23 mouse cellular contexts compared by ENCODE assay signal in the genomic region with DNA sequence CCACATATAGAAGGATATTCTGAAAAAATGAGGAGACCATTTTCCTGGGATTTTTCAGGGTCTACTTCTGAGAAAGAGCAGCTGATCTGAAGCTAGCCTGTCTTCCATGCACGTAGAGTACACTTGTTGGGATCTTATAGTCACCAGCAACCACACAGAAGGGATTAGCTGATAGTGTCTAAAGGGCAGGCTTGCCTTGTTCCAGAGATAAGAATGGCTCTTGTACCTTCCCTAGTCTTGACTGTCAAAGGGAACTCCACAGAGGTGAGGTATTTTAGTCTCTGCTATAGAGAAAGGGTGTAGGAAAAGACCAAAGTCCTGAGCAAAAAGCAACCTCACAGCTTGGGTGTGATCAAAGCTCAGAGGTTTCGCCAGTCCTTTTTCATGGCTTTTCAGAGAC. TPM values are rescaled to one million over a fixed set of nuclear protein-coding genes. Genes with fewer than 3 reads are reported as not detected.
DNase-seq lines count a peak whose midpoint lies in the region; ATAC-seq and TF ChIP-seq lines count a peak whose summit lies in the region.
"Had no signal": no experiment of that assay in that cellular context is flagged by ENCODE, and none has a peak within 500 bp of the region (broad histone marks: within the 10 kb centered on the region; RNA-seq: fewer than 3 reads in every experiment).

No protein-coding gene starts in this region.

- TF ChIP-seq CTCF in liver, embryonic 14.5 days (IDR thresholded peaks at IDR 0.05; ENCODE audit: low read depth): no peak
- TF ChIP-seq CTCF in small intestine, adult 2 months (IDR thresholded peaks at IDR 0.05; ENCODE audit: extremely low read depth, insufficient read length, insufficient replicate concordance, low read depth, low read length): no peak

- DNase-seq in c-Kit-positive CD71-positive TER-119-positive erythroid progenitor cells, embryonic 14.5 days (ENCODE audit: low spot score): peak; percentile 34
- peak in 2 of 3 experiments; percentile 12 to 17 for DNase-seq in liver, embryonic 14.5 days (ENCODE audit: low read depth in 3 of 3, low spot score in 3 of 3)
- no peak for DNase-seq in cerebellum, postnatal 4 days (ENCODE audit: low spot score in 2 of 2)
- no peak for DNase-seq in midbrain, embryonic 10.5 days (ENCODE audit: low spot score)
- DNase-seq: adrenal gland, adult 8-10 months; adrenal gland, postnatal 36 days; cerebellum, adult 11-12 months; cerebellum, adult 9-11 months; cerebellum, postnatal 36 days; gastrocnemius, adult 2 months; gastrocnemius, postnatal 36 days; heart, adult 11 months; heart, postnatal 4 days had no signal

- WGBS in intestine, embryonic 16.5 days: 65% methylated on average over 2 of the region's 2 CpGs
- 48% methylated on average over 2 of the region's 2 CpGs for WGBS in liver, embryonic 14.5 days (ENCODE audit: insufficient replicate concordance)
- 34% methylated on average over 2 of the region's 2 CpGs for WGBS in small intestine, adult 2 months
- whole genome bisulfite sequencing in forebrain, embryonic 16.5 days: 76% methylated on average over 2 of the region's 2 CpGs
- 86% methylated on average over 2 of the region's 2 CpGs for WGBS in midbrain, embryonic 10.5 days

- no peak for TF ChIP-seq EP300 in liver, embryonic 14.5 days (IDR thresholded peaks at IDR 0.05; ENCODE audit: low read depth)

- H3K9me3 ChIP-seq in intestine, embryonic 16.5 days (ENCODE audit: control insufficient read depth, low read length): no peaks in the 10 kb centered on the region
- no peaks in the 10 kb centered on the region for H3K9me3 ChIP-seq in liver, embryonic 14.5 days (ENCODE audit: control insufficient read depth, low read length)
- no peaks in the 10 kb centered on the region for H3K9me3 ChIP-seq in forebrain, embryonic 16.5 days (ENCODE audit: control insufficient read depth, low read length)
- H3K9me3 ChIP-seq in midbrain, embryonic 10.5 days (replicated peaks): no peaks in the 10 kb centered on the region
- H3K9me3 ChIP-seq: embryonic facial prominence, embryonic 10.5 days; forebrain, embryonic 13.5 days; G1E; heart, embryonic 13.5 days; hindbrain, embryonic 12.5 days had no signal

- no peak for TF ChIP-seq POLR2A in small intestine, adult 2 months (IDR thresholded peaks at IDR 0.05; ENCODE audit: low read depth, low read length)

- no peaks in the 10 kb centered on the region for H3K27me3 ChIP-seq in intestine, embryonic 16.5 days (replicated peaks; ENCODE audit: control insufficient read depth, insufficient read depth, low read length)
- no peaks in the 10 kb centered on the region for H3K27me3 ChIP-seq in liver, embryonic 14.5 days (ENCODE audit: control insufficient read depth, insufficient read depth, low read length)
- no peaks in the 10 kb centered on the region for H3K27me3 ChIP-seq in small intestine, adult 2 months (ENCODE audit: control insufficient read depth, insufficient read depth, low read length)
- no peaks in the 10 kb centered on the region for H3K27me3 ChIP-seq in forebrain, embryonic 16.5 days (replicated peaks; ENCODE audit: control insufficient read depth, insufficient read depth, low read length)
- no peaks in the 10 kb centered on the region for H3K27me3 ChIP-seq in midbrain, embryonic 10.5 days (ENCODE audit: low read depth, poor library complexity, severe bottlenecking)
- H3K27me3 ChIP-seq: forebrain, embryonic 13.5 days; heart, embryonic 13.5 days; hindbrain, embryonic 12.5 days had no signal

- H3K4me2 ChIP-seq in intestine, embryonic 16.5 days (ENCODE audit: low read depth, low read length): no peak overlapping the region
- H3K4me2 ChIP-seq in liver, embryonic 14.5 days (ENCODE audit: low read depth): no peak overlapping the region
- no peak overlapping the region for H3K4me2 ChIP-seq in forebrain, embryonic 16.5 days (ENCODE audit: low read length)
- H3K4me2 ChIP-seq: forebrain, embryonic 13.5 days; heart, embryonic 13.5 days; hindbrain, embryonic 12.5 days had no signal

- H3K27ac ChIP-seq in intestine, embryonic 16.5 days (ENCODE audit: low read length): peak overlapping the region; percentile 83
- no peak overlapping the region for H3K27ac ChIP-seq in liver, embryonic 14.5 days
- peak overlapping the region; percentile 60 for H3K27ac ChIP-seq in small intestine, adult 2 months (ENCODE audit: insufficient read depth, low read depth, low read length)
- no peak overlapping the region for H3K27ac ChIP-seq in forebrain, embryonic 16.5 days (ENCODE audit: low read length)
- no peak overlapping the region for H3K27ac ChIP-seq in midbrain, embryonic 10.5 days (replicated peaks)
- H3K27ac ChIP-seq: embryonic facial prominence, embryonic 10.5 days; forebrain, embryonic 13.5 days; gastrocnemius, adult 2 months; heart, embryonic 13.5 days; hindbrain, embryonic 12.5 days had no signal

- H3K4me1 ChIP-seq in intestine, embryonic 16.5 days (ENCODE audit: control insufficient read depth, insufficient read depth, low read length): no peaks in the 10 kb centered on the region
- peaks cover 0 to 3% of the 10 kb centered on the region in 2 experiments; a peak in 1 of 4 replicates for H3K4me1 ChIP-seq in liver, embryonic 14.5 days (replicated peaks; ENCODE audit: control insufficient read depth in 2 of 2, insufficient read depth in 2 of 2, low read length in 1 of 2)
- H3K4me1 ChIP-seq in small intestine, adult 2 months (ENCODE audit: control insufficient read depth, insufficient read depth, insufficient read length, low read length): peaks cover 10% of the 10 kb centered on the region
- H3K4me1 ChIP-seq in forebrain, embryonic 16.5 days (replicated peaks; ENCODE audit: control insufficient read depth, insufficient read depth, low read length): no peaks in the 10 kb centered on the region
- H3K4me1 ChIP-seq in midbrain, embryonic 10.5 days: no peaks in the 10 kb centered on the region
- H3K4me1 ChIP-seq: embryonic facial prominence, embryonic 10.5 days; forebrain, embryonic 13.5 days; heart, embryonic 13.5 days; hindbrain, embryonic 12.5 days had no signal

- H3K9ac ChIP-seq in intestine, embryonic 16.5 days (ENCODE audit: low read depth, low read length): no peak overlapping the region
- H3K9ac ChIP-seq in liver, embryonic 14.5 days (replicated peaks): no peak overlapping the region
- H3K9ac ChIP-seq in forebrain, embryonic 16.5 days (replicated peaks; ENCODE audit: low read depth, low read length): no peak overlapping the region
- H3K9ac ChIP-seq: forebrain, embryonic 13.5 days; heart, embryonic 13.5 days; hindbrain, embryonic 12.5 days had no signal

- H3K4me3 ChIP-seq in intestine, embryonic 16.5 days (ENCODE audit: low read length): no peak overlapping the region
- no peak overlapping the region for H3K4me3 ChIP-seq in liver, embryonic 14.5 days (ENCODE audit: insufficient read depth in 1 of 2, low read depth in 2 of 2, low read length in 2 of 2)
- no peak overlapping the region for H3K4me3 ChIP-seq in small intestine, adult 2 months (ENCODE audit: low read depth, low read length)
- no peak overlapping the region for H3K4me3 ChIP-seq in forebrain, embryonic 16.5 days (replicated peaks; ENCODE audit: low read length)
- no peak overlapping the region for H3K4me3 ChIP-seq in midbrain, embryonic 10.5 days
- H3K4me3 ChIP-seq: embryonic facial prominence, embryonic 10.5 days; forebrain, embryonic 13.5 days; gastrocnemius, adult 2 months; heart, embryonic 13.5 days; hindbrain, embryonic 12.5 days had no signal

- ATAC-seq in intestine, embryonic 16.5 days: peak; percentile 92
- peak; percentile 70; the same call in 1 of the 2 replicates for ATAC-seq in liver, embryonic 14.5 days (ENCODE audit: insufficient read depth)
- ATAC-seq in forebrain, embryonic 16.5 days: no peak
- ATAC-seq: forebrain, embryonic 13.5 days; hindbrain, embryonic 16.5 days had no signal

- no peaks in the 10 kb centered on the region for H3K36me3 ChIP-seq in intestine, embryonic 16.5 days (ENCODE audit: control insufficient read depth, insufficient read depth, low read length)
- H3K36me3 ChIP-seq in liver, embryonic 14.5 days (replicated peaks; ENCODE audit: control insufficient read depth, insufficient read depth, low read depth): no peaks in the 10 kb centered on the region
- peaks cover 5% of the 10 kb centered on the region for H3K36me3 ChIP-seq in small intestine, adult 2 months (ENCODE audit: control insufficient read depth, insufficient read depth, low read length)
- no peaks in the 10 kb centered on the region for H3K36me3 ChIP-seq in forebrain, embryonic 16.5 days (ENCODE audit: control insufficient read depth, insufficient read depth)
- H3K36me3 ChIP-seq in midbrain, embryonic 10.5 days: no peaks in the 10 kb centered on the region
- H3K36me3 ChIP-seq: embryonic facial prominence, embryonic 10.5 days; G1E; heart, embryonic 13.5 days; hindbrain, embryonic 12.5 days had no signal

RNA-seq across cellular contexts. Expression of gene Slc9a3, which starts 26.1 kb away (rescaled TPM):
- 8.5 and 10.3 TPM in 2 replicates for polyA plus RNA-seq in intestine, embryonic 16.5 days (2015; fragmentation: Nextera tagmentation; extraction: Ambion mirVana)
- polyA plus RNA-seq in liver, embryonic 14.5 days (2012; rRNA removed): not detected in 2 replicates
- polyA plus RNA-seq in liver, embryonic 14.5 days (2014; fragmentation: Nextera tagmentation; extraction: Ambion mirVana): not detected in 2 replicates
- 93.4 and 151 TPM in 2 replicates for polyA plus RNA-seq in small intestine, adult 2 months (2012; rRNA removed)
- 0.08 TPM in 1 of 2 replicates, not detected in the other for polyA plus RNA-seq in forebrain, embryonic 16.5 days (2015; fragmentation: Nextera tagmentation; extraction: Ambion mirVana)
- polyA plus RNA-seq in midbrain, embryonic 10.5 days (2016; fragmentation: Nextera tagmentation; extraction: Ambion mirVana): not detected in 2 replicates
- polyA plus RNA-seq: embryonic facial prominence, embryonic 14.5 days; G1E; heart, embryonic 13.5 days; hindbrain, embryonic 12.5 days had no signal

Comparison
In these comparisons a context has a peak if more than half of its experiments do, and no peak if none do; other contexts are left out.
1. DNase-seq: peak in c-Kit-positive CD71-positive TER-119-positive erythroid progenitor cells, embryonic 14.5 days (single experiment) and liver, embryonic 14.5 days (2 of 3); none in cerebellum, postnatal 4 days (0 of 2) and midbrain, embryonic 10.5 days (single experiment).
2. H3K27ac ChIP-seq: peak in intestine, embryonic 16.5 days (single experiment) and small intestine, adult 2 months (single experiment); none in liver, embryonic 14.5 days (single experiment), forebrain, embryonic 16.5 days (single experiment) and midbrain, embryonic 10.5 days (single experiment).